Mouse (Mus musculus): ENCODE measurements around the gene Smim14. TPM values are rescaled to one million over a fixed set of nuclear protein-coding genes. Genes with fewer than 3 reads are reported as not detected.

Gene Smim14
- polyA plus RNA-seq, 1 experiment = 47.3 TPM

GRCm38 (mm10) chr5:65491767-65492715 is 44.9 kb downstream of the Smim14 start:
- no peak overlapping the region for H3K27ac ChIP-seq (ENCODE audit: insufficient read depth, low read length)
- H3K9ac ChIP-seq (ENCODE audit: low read depth, poor library complexity, severe bottlenecking) = peak overlapping the region; percentile 78
- no peaks in the 10 kb centered on the region for H3K27me3 ChIP-seq (ENCODE audit: control insufficient read depth, insufficient read depth, low read length, poor library complexity, severe bottlenecking)
- H3K9me3 ChIP-seq (replicated peaks; ENCODE audit: control insufficient read depth, insufficient read depth, low read length, poor library complexity, severe bottlenecking) = no peaks in the 10 kb centered on the region
- no peaks in the 10 kb centered on the region for H3K4me1 ChIP-seq (ENCODE audit: control insufficient read depth, insufficient read depth, low read length)
- H3K36me3 ChIP-seq (ENCODE audit: control insufficient read depth, insufficient read depth, low read length, poor library complexity, severe bottlenecking) = no peaks in the 10 kb centered on the region
- TF ChIP-seq POLR2A (IDR thresholded peaks at IDR 0.05; ENCODE audit: insufficient read depth, low read length) (no peak), CTCF (IDR thresholded peaks at IDR 0.05; ENCODE audit: low read depth, low read length) (no peak), EP300 (IDR thresholded peaks at IDR 0.05; ENCODE audit: insufficient read depth, low read depth, low read length) (no peak)
- peak overlapping the region; percentile 72 for H3K4me3 ChIP-seq (ENCODE audit: low read depth, low read length)

DNA sequence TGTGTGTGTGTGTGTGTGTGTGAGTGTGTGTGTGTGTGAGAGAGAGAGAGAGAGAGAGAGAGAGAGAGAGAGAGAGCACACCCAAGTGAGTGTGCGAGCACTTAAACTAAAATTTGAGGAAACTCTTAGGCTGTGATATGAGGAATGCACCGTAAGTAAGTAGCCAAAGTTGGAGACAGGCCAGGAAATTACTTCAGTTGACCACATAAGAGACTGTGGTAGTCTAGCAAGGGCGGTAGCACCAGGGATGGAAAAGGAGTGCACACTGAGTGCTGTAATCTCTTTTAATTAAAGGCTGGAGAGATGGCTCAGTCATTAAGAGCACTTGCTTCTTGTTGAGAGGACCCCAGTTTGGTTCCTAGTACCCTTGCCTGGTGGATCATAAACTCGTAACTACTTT is 47.2 kb downstream of the Smim14 start:
- no peaks in the 10 kb centered on the region for H3K9me3 ChIP-seq (replicated peaks; ENCODE audit: control insufficient read depth, insufficient read depth, low read length, poor library complexity, severe bottlenecking)
- no peaks in the 10 kb centered on the region for H3K4me1 ChIP-seq (ENCODE audit: control insufficient read depth, insufficient read depth, low read length)
- no peak overlapping the region for H3K9ac ChIP-seq (ENCODE audit: low read depth, poor library complexity, severe bottlenecking)
- TF ChIP-seq CTCF (IDR thresholded peaks at IDR 0.05; ENCODE audit: low read depth, low read length) = no peak
- H3K27me3 ChIP-seq (ENCODE audit: control insufficient read depth, insufficient read depth, low read length, poor library complexity, severe bottlenecking) = no peaks in the 10 kb centered on the region
- no peak overlapping the region for H3K4me3 ChIP-seq (ENCODE audit: low read depth, low read length)
- H3K36me3 ChIP-seq (ENCODE audit: control insufficient read depth, insufficient read depth, low read length, poor library complexity, severe bottlenecking) = no peaks in the 10 kb centered on the region
- no peak overlapping the region for H3K27ac ChIP-seq (ENCODE audit: insufficient read depth, low read length)

- Histone ChIP-seq H3K4me1 (ENCODE audit: control insufficient read depth, insufficient read depth, low read length) (no peaks in the 10 kb centered on the region), H3K36me3 (ENCODE audit: control insufficient read depth, insufficient read depth, low read length, poor library complexity, severe bottlenecking) (no peaks in the 10 kb centered on the region)
- no peak for TF ChIP-seq CTCF (IDR thresholded peaks at IDR 0.05; ENCODE audit: low read depth, low read length)
- TF ChIP-seq EP300 (IDR thresholded peaks at IDR 0.05; ENCODE audit: insufficient read depth, low read depth, low read length) = no peak
- TF ChIP-seq POLR2A (IDR thresholded peaks at IDR 0.05; ENCODE audit: insufficient read depth, low read length) = no peak
Measured at GRCm38 (mm10) chr5:65488725-65489124, 48.3 kb downstream of the Smim14 start.

GRCm38 (mm10) chr5:65487381-65487780 is 49.6 kb downstream of the Smim14 start:
- H3K9me3 ChIP-seq (replicated peaks; ENCODE audit: control insufficient read depth, insufficient read depth, low read length, poor library complexity, severe bottlenecking) = no peaks in the 10 kb centered on the region
- no peaks in the 10 kb centered on the region for H3K27me3 ChIP-seq (ENCODE audit: control insufficient read depth, insufficient read depth, low read length, poor library complexity, severe bottlenecking)
- H3K4me3 ChIP-seq (ENCODE audit: low read depth, low read length) = no peak overlapping the region
- H3K36me3 ChIP-seq (ENCODE audit: control insufficient read depth, insufficient read depth, low read length, poor library complexity, severe bottlenecking) = no peaks in the 10 kb centered on the region
- H3K4me1 ChIP-seq (ENCODE audit: control insufficient read depth, insufficient read depth, low read length) = no peaks in the 10 kb centered on the region
- no peak for TF ChIP-seq CTCF (IDR thresholded peaks at IDR 0.05; ENCODE audit: low read depth, low read length)
- no peak for TF ChIP-seq POLR2A (IDR thresholded peaks at IDR 0.05; ENCODE audit: insufficient read depth, low read length)
- no peak overlapping the region for H3K9ac ChIP-seq (ENCODE audit: low read depth, poor library complexity, severe bottlenecking)
- no peak overlapping the region for H3K27ac ChIP-seq (ENCODE audit: insufficient read depth, low read length)

More at GRCm38 (mm10) chr5:65488725-65489124, 48.3 kb downstream of the Smim14 start:
- no peak overlapping the region for H3K4me3 ChIP-seq (ENCODE audit: low read depth, low read length)
- H3K9me3 ChIP-seq (replicated peaks; ENCODE audit: control insufficient read depth, insufficient read depth, low read length, poor library complexity, severe bottlenecking) = no peaks in the 10 kb centered on the region
- no peak overlapping the region for H3K9ac ChIP-seq (ENCODE audit: low read depth, poor library complexity, severe bottlenecking)
- no peak overlapping the region for H3K27ac ChIP-seq (ENCODE audit: insufficient read depth, low read length)
- H3K27me3 ChIP-seq (ENCODE audit: control insufficient read depth, insufficient read depth, low read length, poor library complexity, severe bottlenecking) = no peaks in the 10 kb centered on the region

DNA sequence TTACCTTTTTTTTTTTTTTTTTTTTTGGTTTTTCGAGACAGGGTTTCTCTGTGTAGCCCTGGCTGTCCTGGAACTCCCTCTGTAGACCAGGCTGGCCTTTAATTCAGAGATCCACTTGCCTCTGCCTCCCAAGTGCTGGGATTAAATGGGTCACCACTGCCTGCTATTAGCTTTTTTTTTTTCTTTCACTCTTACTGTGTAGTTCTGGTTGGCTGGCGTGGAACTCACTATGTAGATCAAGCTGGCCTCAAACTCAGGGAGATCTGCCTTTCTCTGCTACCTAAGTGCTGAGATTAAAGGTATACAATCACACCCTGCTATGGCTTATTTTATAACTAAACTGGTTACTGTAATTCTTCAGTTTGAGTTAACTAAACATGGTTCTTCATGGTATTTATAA is 50.5 kb downstream of the Smim14 start:
- Histone ChIP-seq H3K27ac (ENCODE audit: insufficient read depth, low read length) (no peak overlapping the region), H3K36me3 (ENCODE audit: control insufficient read depth, insufficient read depth, low read length, poor library complexity, severe bottlenecking) (no peaks in the 10 kb centered on the region), H3K27me3 (ENCODE audit: control insufficient read depth, insufficient read depth, low read length, poor library complexity, severe bottlenecking) (no peaks in the 10 kb centered on the region), H3K4me1 (ENCODE audit: control insufficient read depth, insufficient read depth, low read length) (no peaks in the 10 kb centered on the region), H3K9me3 (replicated peaks; ENCODE audit: control insufficient read depth, insufficient read depth, low read length, poor library complexity, severe bottlenecking) (no peaks in the 10 kb centered on the region), H3K4me3 (ENCODE audit: low read depth, low read length) (no peak overlapping the region), H3K9ac (ENCODE audit: low read depth, poor library complexity, severe bottlenecking) (no peak overlapping the region)
- TF ChIP-seq EP300 (IDR thresholded peaks at IDR 0.05; ENCODE audit: insufficient read depth, low read depth, low read length) = no peak
- TF ChIP-seq POLR2A (IDR thresholded peaks at IDR 0.05; ENCODE audit: insufficient read depth, low read length) = no peak
- no peak for TF ChIP-seq CTCF (IDR thresholded peaks at IDR 0.05; ENCODE audit: low read depth, low read length)

GRCm38 (mm10) chr5:65482996-65483395 is 54.0 kb downstream of the Smim14 start:
- Histone ChIP-seq H3K36me3 (ENCODE audit: control insufficient read depth, insufficient read depth, low read length, poor library complexity, severe bottlenecking) (no peaks in the 10 kb centered on the region), H3K4me3 (ENCODE audit: low read depth, low read length) (no peak overlapping the region), H3K27me3 (ENCODE audit: control insufficient read depth, insufficient read depth, low read length, poor library complexity, severe bottlenecking) (no peaks in the 10 kb centered on the region), H3K9me3 (replicated peaks; ENCODE audit: control insufficient read depth, insufficient read depth, low read length, poor library complexity, severe bottlenecking) (no peaks in the 10 kb centered on the region), H3K9ac (ENCODE audit: low read depth, poor library complexity, severe bottlenecking) (no peak overlapping the region), H3K4me1 (ENCODE audit: control insufficient read depth, insufficient read depth, low read length) (no peaks in the 10 kb centered on the region), H3K27ac (ENCODE audit: insufficient read depth, low read length) (no peak overlapping the region)
- no peak for TF ChIP-seq POLR2A (IDR thresholded peaks at IDR 0.05; ENCODE audit: insufficient read depth, low read length)
- TF ChIP-seq CTCF (IDR thresholded peaks at IDR 0.05; ENCODE audit: low read depth, low read length) = no peak
- no peak for TF ChIP-seq EP300 (IDR thresholded peaks at IDR 0.05; ENCODE audit: insufficient read depth, low read depth, low read length)
